Mouse (Mus musculus) kidney, postnatal 14 days (tissue): ENCODE measurements at regions not wholly inside any gene's neighbourhood (a gene's known extent, or its start where the extent isn't known, plus 50 kb on each side); places are given as distances from the start of the nearest gene placed in this dataset.
"Not testable (repeated sequence)": the region's sequence is repeated elsewhere in the genome, so short reads cannot be mapped to it uniquely, and the experiment has no call there.

Experiments
- DNase-seq: peaks from one replicate; pipeline ENCODE4 v3.0.0; 2022; ENCODE audit warnings: mixed read lengths

GRCm38 (mm10) chr17:63712937-63713336, 149.9 kb upstream of the Fer start:
- DNase-seq, result no peak

GRCm38 (mm10) chr17:63715687-63716086, 147.2 kb upstream of the Fer start:
- DNase-seq, result no peak

- no peak for DNase-seq
Observed at GRCm38 (mm10) chr17:63716161-63716560, 146.7 kb upstream of the Fer start.

- DNase-seq, result no peak
Observed at GRCm38 (mm10) chr17:63717051-63717578, 145.7 kb upstream of the Fer start.

GRCm38 (mm10) chr17:63718972-63719715, 143.7 kb upstream of the Fer start:
- DNase-seq, result no peak

- DNase-seq, result no peak
Observed at GRCm38 (mm10) chr17:63719771-63720170, 143.1 kb upstream of the Fer start.

GRCm38 (mm10) chr17:63720883-63721282, 142.0 kb upstream of the Fer start:
- DNase-seq, result no peak

GRCm38 (mm10) chr17:63722434-63723004, 140.3 kb upstream of the Fer start:
- DNase-seq, result no peak

GRCm38 (mm10) chr17:63738206-63738605, 124.7 kb upstream of the Fer start:
- no peak for DNase-seq

GRCm38 (mm10) chr17:63739710-63740109, 123.2 kb upstream of the Fer start:
- no peak for DNase-seq

- not testable (repeated sequence) for DNase-seq
Observed at GRCm38 (mm10) chr17:63749257-63749656, 113.6 kb upstream of the Fer start.

- DNase-seq, result no peak
Observed at GRCm38 (mm10) chr17:63754399-63754798, 108.5 kb upstream of the Fer start.

GRCm38 (mm10) chr17:63757896-63758695, 104.8 kb upstream of the Fer start:
- DNase-seq, result no peak

GRCm38 (mm10) chr17:63758817-63759404, 104.0 kb upstream of the Fer start:
- DNase-seq, result no peak

- DNase-seq, result no peak
Observed at GRCm38 (mm10) chr17:63761058-63761457, 101.8 kb upstream of the Fer start.

- no peak for DNase-seq
Observed at GRCm38 (mm10) chr17:63771111-63771510, 91.8 kb upstream of the Fer start.

- DNase-seq, result no peak
Observed at GRCm38 (mm10) chr17:63784381-63785116, 78.3 kb upstream of the Fer start.

- no peak for DNase-seq
Observed at GRCm38 (mm10) chr17:63786444-63786843, 76.4 kb upstream of the Fer start.

GRCm38 (mm10) chr17:63794352-63794751, 68.5 kb upstream of the Fer start:
- no peak for DNase-seq

- no peak for DNase-seq
Observed at GRCm38 (mm10) chr17:63798381-63798780, 64.5 kb upstream of the Fer start.

GRCm38 (mm10) chr17:63798961-63799531, 63.8 kb upstream of the Fer start:
- no peak for DNase-seq

- DNase-seq, result no peak
Observed at GRCm38 (mm10) chr17:63801411-63801810, 61.5 kb upstream of the Fer start.
